Mouse (Mus musculus) kidney, adult 2 months (tissue): ENCODE measurements around the gene Slc26a8. TPM values are rescaled to one million over a fixed set of nuclear protein-coding genes. Genes with fewer than 3 reads are reported as not detected.
A peak's percentile ranks its signal among the peaks of the same experiment; 100 is the strongest.

ENCODE experiments used
- DNase-seq: peaks from one replicate; pipeline ENCODE4 v3.0.0; 2021
- H3K27ac ChIP-seq: fragments of 200-500 bp; 2 replicates; pipeline ENCODE4 v1.5.1; 2012; ENCODE audit warnings: low read depth, low read length, control low read depth, inconsistent platforms; ENCODE audit not compliant: insufficient read depth
- H3K27me3 ChIP-seq: fragments of 200-500 bp; replicated peaks from 2 replicates; pipeline ENCODE4 v1.6.1; 2012; ENCODE audit warnings: mild to moderate bottlenecking, moderate library complexity, low read length, inconsistent platforms; ENCODE audit not compliant: control insufficient read depth, insufficient read depth
- H3K36me3 ChIP-seq: fragments of 200-500 bp; 2 replicates; pipeline ENCODE4 v1.6.1; 2012; ENCODE audit warnings: mild to moderate bottlenecking, moderate library complexity, low read length, inconsistent platforms; ENCODE audit not compliant: control insufficient read depth, insufficient read depth
- H3K4me1 ChIP-seq: fragments of 200-500 bp; 2 replicates; pipeline ENCODE4 v1.6.1; 2011; ENCODE audit warnings: low read length; ENCODE audit not compliant: control insufficient read depth, insufficient read depth
- H3K4me3 ChIP-seq: fragments of 200-500 bp; 2 replicates; pipeline ENCODE4 v1.5.1; 2011; ENCODE audit warnings: mild to moderate bottlenecking, low read depth, low read length, control low read depth; ENCODE audit not compliant: insufficient read depth
- CTCF ChIP-seq: fragments of 200-500 bp; conservative IDR thresholded peaks from 2 replicates; pipeline ENCODE4 v1.5.1; 2011; ENCODE audit warnings: low read depth, mild to moderate bottlenecking, control low read depth, low read length, moderate library complexity, mixed read lengths; ENCODE audit not compliant: insufficient read depth, insufficient read length
- POLR2A ChIP-seq: fragments of 200-500 bp; IDR thresholded peaks from one replicate; pipeline ENCODE4 v1.6.1; 2011; ENCODE audit warnings: low read depth, low read length, control low read depth
- WGBS: fragments of 180-500 bp; shearing (Covaris S2); methylation state at CpG from one replicate; pipeline ENCODE4 v1.1.7; 2018; 5-methylcytosine and 5-hydroxymethylcytosine counted together
- polyA plus RNA-seq: library from polyadenylated mRNA; depleted of rRNA; stranded (reverse); fragments of >200 nt; gene quantifications from 2 replicates; pipeline ENCODE4 v1.2.3, GENCODE M21; 2012

The Slc26a8 gene
- polyA plus RNA-seq, 1 experiment = 0.86 TPM

- H3K4me1 ChIP-seq = peaks cover 56% of the 10 kb centered on the region
- H3K27me3 ChIP-seq = no peaks in the 10 kb centered on the region
- no peaks in the 10 kb centered on the region for H3K36me3 ChIP-seq
- WGBS = 59% methylated on average over 7 of the region's 7 CpGs
- no peak overlapping the region for H3K27ac ChIP-seq
- no peak for TF ChIP-seq CTCF
- no peak for TF ChIP-seq POLR2A
- no peak overlapping the region for H3K4me3 ChIP-seq
- no peak for DNase-seq
These were observed 9.8 kb upstream of the Slc26a8 start for GRCm38 (mm10) chr17:28699789-28700188.

- no peak overlapping the region for H3K4me3 ChIP-seq
- no peaks in the 10 kb centered on the region for H3K36me3 ChIP-seq
- no peak overlapping the region; the same call in 1 of the 2 replicates for H3K27ac ChIP-seq
- WGBS = 37% methylated on average over 2 of the region's 2 CpGs
- H3K27me3 ChIP-seq = no peaks in the 10 kb centered on the region
- no peak for TF ChIP-seq POLR2A
- no peak for TF ChIP-seq CTCF
- no peak for DNase-seq
- H3K4me1 ChIP-seq = peaks cover 60% of the 10 kb centered on the region
These were observed 8.6 kb upstream of the Slc26a8 start for GRCm38 (mm10) chr17:28698672-28699071.

GRCm38 (mm10) chr17:28698245-28698644 is 8.2 kb upstream of the Slc26a8 start:
- no peak overlapping the region for H3K4me3 ChIP-seq
- peaks cover 62% of the 10 kb centered on the region for H3K4me1 ChIP-seq
- H3K27ac ChIP-seq = peak overlapping the region; percentile 87
- DNase-seq = peak; percentile 74
- WGBS = 29% methylated on average over 4 of the region's 4 CpGs
- no peaks in the 10 kb centered on the region for H3K27me3 ChIP-seq
- TF ChIP-seq POLR2A = no peak
- no peak for TF ChIP-seq CTCF
- H3K36me3 ChIP-seq = no peaks in the 10 kb centered on the region

GRCm38 (mm10) chr17:28697290-28698195 is 7.5 kb upstream of the Slc26a8 start:
- H3K36me3 ChIP-seq = no peaks in the 10 kb centered on the region
- DNase-seq = peak; percentile 48
- TF ChIP-seq POLR2A (no peak), CTCF (no peak)
- no peaks in the 10 kb centered on the region for H3K27me3 ChIP-seq
- peak overlapping the region; percentile 87 for H3K27ac ChIP-seq
- no peak overlapping the region for H3K4me3 ChIP-seq
- 46% methylated on average over 13 of the region's 13 CpGs for WGBS
- H3K4me1 ChIP-seq = peaks cover 59% of the 10 kb centered on the region

- TF ChIP-seq POLR2A (no peak), CTCF (no peak)
- Histone ChIP-seq H3K4me1 (peaks cover 52% of the 10 kb centered on the region), H3K27me3 (no peaks in the 10 kb centered on the region), H3K4me3 (no peak overlapping the region), H3K36me3 (no peaks in the 10 kb centered on the region), H3K27ac (peak overlapping the region; percentile 97)
- WGBS = 14% methylated on average over 2 of the region's 2 CpGs
- peak; percentile 87 for DNase-seq
These were observed 6.6 kb upstream of the Slc26a8 start for GRCm38 (mm10) chr17:28696641-28697040.

GRCm38 (mm10) chr17:28694832-28695231 is 4.8 kb upstream of the Slc26a8 start:
- peak; percentile 34 for DNase-seq
- Histone ChIP-seq H3K27ac (peak overlapping the region; percentile 80), H3K4me3 (no peak overlapping the region), H3K27me3 (no peaks in the 10 kb centered on the region), H3K4me1 (peaks cover 44% of the 10 kb centered on the region), H3K36me3 (no peaks in the 10 kb centered on the region)
- TF ChIP-seq CTCF = no peak
- TF ChIP-seq POLR2A = no peak
- 62% methylated on average over 4 of the region's 4 CpGs for WGBS

GRCm38 (mm10) chr17:28694078-28694477 is 4.0 kb upstream of the Slc26a8 start:
- no peak for TF ChIP-seq CTCF
- 48% methylated on average over 2 of the region's 2 CpGs for WGBS
- peak; percentile 70 for DNase-seq
- Histone ChIP-seq H3K4me3 (no peak overlapping the region), H3K27ac (peak overlapping the region; percentile 86; the same call in 1 of the 2 replicates), H3K27me3 (no peaks in the 10 kb centered on the region), H3K36me3 (no peaks in the 10 kb centered on the region), H3K4me1 (peaks cover 40% of the 10 kb centered on the region)
